Mouse (Mus musculus): ENCODE measurements around the gene Masp2. TPM values are rescaled to one million over a fixed set of nuclear protein-coding genes. Genes with fewer than 3 reads are reported as not detected.
A peak's percentile ranks its signal among the peaks of the same experiment; 100 is the strongest.

Masp2 gene
- total RNA-seq, 2 experiments from 2014 or later, result 1.6 to 1.7 TPM

DNA sequence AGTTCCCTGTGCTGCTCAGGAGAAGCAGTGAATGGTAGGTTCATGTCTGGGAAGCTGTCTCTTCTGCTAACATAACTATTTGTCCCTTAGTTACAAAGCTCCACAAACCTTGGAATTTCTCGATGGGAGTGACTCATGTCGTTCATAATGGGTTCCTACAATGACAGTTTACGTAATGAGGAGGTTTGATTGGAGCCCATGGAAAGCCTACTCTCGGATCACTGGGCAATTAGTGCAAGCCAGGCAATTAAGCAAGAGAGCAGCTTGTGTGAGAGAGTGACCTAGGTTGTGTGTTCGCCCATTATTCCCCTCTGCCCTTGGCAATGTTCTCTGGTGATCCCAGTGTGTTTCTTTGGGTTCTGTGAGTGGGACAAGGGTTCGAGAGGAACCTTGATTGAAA is 6.4 kb upstream of the Masp2 start:
- DNase-seq (ENCODE audit: extremely low spot score in 1 of 2, low spot score in 2 of 2), result no peak
- intact Hi-C loops (cut with DNase I), result no loop called here

DNA sequence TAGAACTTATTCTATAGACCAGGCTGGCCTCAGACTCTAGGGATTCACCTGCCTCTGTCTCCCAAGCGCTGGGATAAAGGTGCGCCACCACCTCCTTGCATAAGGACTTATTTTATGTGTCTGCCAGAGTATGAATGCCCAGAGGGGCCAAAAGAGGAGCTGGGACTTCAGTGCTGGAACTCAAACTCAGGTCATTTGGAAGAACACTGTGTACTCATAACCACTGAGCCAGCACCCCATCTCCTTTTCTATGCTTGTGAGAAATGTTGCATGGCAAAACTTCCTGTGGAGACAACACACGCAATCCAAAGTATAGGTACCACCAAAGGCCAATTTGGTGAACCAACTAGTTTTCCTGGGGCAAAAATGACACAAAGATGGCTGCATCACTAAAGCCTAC is 5.6 kb upstream of the Masp2 start:
- no peak for DNase-seq (ENCODE audit: extremely low spot score in 1 of 2, low spot score in 2 of 2)
- intact Hi-C loops (cut with DNase I), result no loop called here

- no peak for DNase-seq (ENCODE audit: extremely low spot score in 1 of 2, low spot score in 2 of 2)
- intact Hi-C loops (cut with DNase I), result no loop called here
Measured at GRCm38 (mm10) chr4:148598826-148599225, 3.5 kb upstream of the Masp2 start.

GRCm38 (mm10) chr4:148600316-148600715 is 2.0 kb upstream of the Masp2 start:
- intact Hi-C loops (cut with DNase I), result no loop called here
- DNase-seq (ENCODE audit: extremely low spot score in 1 of 2, low spot score in 2 of 2), result no peak

GRCm38 (mm10) chr4:148601871-148602270 is 483 bp upstream of the Masp2 start:
- no peak for DNase-seq (ENCODE audit: extremely low spot score in 1 of 2, low spot score in 2 of 2)
- intact Hi-C loops (cut with DNase I), result no loop called here

GRCm38 (mm10) chr4:148603376-148604139 is 1.2 kb downstream of the Masp2 start:
- intact Hi-C loops (cut with DNase I), result no loop called here
- DNase-seq (ENCODE audit: extremely low spot score in 1 of 2, low spot score in 2 of 2), result no peak

DNA sequence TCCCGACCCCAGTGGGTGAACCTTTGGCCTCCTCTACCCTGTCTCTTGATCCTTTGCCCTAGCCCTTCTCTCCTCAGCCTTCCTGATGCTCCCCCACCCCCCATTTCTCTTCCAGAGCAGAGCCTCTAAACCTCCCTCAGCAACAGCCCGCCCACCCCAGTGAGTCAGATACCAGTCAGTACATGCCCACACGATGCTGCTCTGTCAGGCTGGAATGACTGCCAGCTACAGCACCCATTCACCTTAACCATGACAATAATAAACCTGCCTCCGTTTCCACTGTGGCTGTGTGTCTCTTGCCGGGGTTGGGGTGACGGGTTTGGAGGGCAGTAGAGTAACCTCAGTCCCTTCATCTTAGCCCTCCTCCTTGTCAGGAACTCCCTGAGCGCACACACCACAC is 1.8 kb downstream of the Masp2 start:
- intact Hi-C loops (cut with DNase I), result no loop called here
- no peak for DNase-seq (ENCODE audit: extremely low spot score in 1 of 2, low spot score in 2 of 2)

DNA sequence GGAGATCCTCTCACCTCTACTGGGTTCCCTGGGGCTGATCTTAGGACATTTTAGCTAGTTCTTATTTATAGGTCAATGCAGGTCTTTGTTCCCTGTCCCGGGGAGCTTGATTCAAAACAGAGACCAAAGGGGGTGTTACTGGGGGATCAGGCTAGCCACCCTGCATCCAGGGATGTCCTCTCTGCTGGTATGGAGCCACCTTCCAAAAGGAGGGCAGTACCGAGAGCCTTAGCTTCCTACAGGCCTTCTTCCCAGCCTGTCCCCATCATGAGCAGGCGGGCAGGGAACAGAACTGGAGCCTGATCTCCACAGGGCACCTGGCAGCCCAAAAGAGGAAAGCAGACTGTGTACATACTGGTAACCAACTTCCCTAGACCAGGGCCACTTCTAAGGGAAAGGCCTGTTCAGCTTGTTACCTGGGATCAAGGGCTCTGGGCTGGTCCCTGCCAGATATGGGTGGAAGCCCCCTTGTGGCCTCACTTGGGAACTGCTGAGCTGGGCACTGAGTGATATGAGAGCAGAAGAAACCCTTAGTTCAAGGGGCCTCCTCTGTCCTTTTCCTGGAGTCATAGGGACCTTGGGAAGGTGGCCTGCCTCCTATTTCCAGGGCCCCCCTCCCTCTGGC is 2.3 kb downstream of the Masp2 start:
- intact Hi-C loops (cut with DNase I), result no loop called here

GRCm38 (mm10) chr4:148607758-148608157 is 5.4 kb downstream of the Masp2 start:
- DNase-seq (ENCODE audit: extremely low spot score in 1 of 2, low spot score in 2 of 2), result peak in 1 of 2 experiments; percentile 85
- intact Hi-C loops (cut with DNase I), result no loop called here

More for the DNA sequence above, 2.3 kb downstream of the Masp2 start:
- DNase-seq (ENCODE audit: extremely low spot score in 1 of 2, low spot score in 2 of 2), result peak in 1 of 2 experiments; percentile 73

DNA sequence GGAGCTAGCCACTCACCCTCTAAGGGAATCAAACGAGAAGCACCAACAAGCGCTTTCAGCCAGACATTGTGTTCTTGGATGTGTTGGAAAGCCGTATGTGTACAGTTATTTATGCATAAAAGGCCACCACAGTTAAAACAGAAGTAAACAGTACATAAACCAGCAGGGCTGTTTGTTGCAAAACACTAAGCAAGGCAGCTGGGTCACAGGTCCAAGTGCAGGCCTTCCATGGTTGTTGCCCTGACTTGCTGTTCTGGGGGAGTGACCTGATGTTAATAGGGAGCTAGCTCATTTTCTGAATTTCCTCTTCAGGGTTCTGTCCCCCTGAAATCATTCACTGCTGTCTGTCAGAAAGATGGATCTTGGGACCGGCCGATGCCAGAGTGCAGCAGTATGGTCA is 7.5 kb downstream of the Masp2 start:
- no peak for DNase-seq (ENCODE audit: extremely low spot score in 1 of 2, low spot score in 2 of 2)
- intact Hi-C loops (cut with DNase I), result no loop called here

GRCm38 (mm10) chr4:148610631-148611364 is 8.4 kb downstream of the Masp2 start:
- DNase-seq (ENCODE audit: extremely low spot score in 1 of 2, low spot score in 2 of 2), result no peak
- intact Hi-C loops (cut with DNase I), result no loop called here

- intact Hi-C loops (cut with DNase I), result no loop called here
- DNase-seq (ENCODE audit: extremely low spot score in 1 of 2, low spot score in 2 of 2), result no peak
Measured at GRCm38 (mm10) chr4:148612557-148612956, 10.2 kb downstream of the Masp2 start.

DNA sequence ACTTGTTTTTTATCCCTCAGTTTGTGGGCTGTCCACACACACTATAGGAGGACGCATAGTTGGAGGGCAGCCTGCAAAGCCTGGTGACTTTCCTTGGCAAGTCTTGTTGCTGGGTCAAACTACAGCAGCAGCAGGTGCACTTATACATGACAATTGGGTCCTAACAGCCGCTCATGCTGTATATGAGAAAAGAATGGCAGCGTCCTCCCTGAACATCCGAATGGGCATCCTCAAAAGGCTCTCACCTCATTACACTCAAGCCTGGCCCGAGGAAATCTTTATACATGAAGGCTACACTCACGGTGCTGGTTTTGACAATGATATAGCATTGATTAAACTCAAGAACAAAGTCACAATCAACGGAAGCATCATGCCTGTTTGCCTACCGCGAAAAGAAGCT is 11.4 kb downstream of the Masp2 start:
- no peak for DNase-seq (ENCODE audit: extremely low spot score in 1 of 2, low spot score in 2 of 2)
- intact Hi-C loops (cut with DNase I), result no loop called here

GRCm38 (mm10) chr4:148619805-148620204 is 17.5 kb downstream of the Masp2 start:
- intact Hi-C loops (cut with DNase I), result loop anchor here (5.0 kb wide), 1 partner anchor 58 kb away; no protein-coding TSS in a partner anchor
- DNase-seq (ENCODE audit: extremely low spot score in 1 of 2, low spot score in 2 of 2), result no peak

DNA sequence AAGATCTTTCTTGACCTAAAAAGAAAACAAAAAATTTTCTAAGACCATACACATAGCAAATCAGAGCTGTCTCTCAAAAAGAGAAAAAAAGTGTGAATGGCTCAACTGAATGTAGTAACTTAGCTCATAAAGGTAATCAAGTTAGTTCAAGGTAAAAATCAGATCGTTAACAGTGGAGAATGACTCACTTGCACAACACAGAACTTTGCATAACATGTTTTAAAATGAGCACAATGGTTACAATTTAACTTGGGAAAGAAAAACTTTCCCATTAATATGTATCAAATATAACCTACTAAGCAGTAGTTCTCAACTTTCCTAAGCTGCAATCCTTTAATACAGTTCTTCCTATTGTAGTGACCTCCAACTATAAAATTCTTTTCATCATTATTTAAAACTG is 18.4 kb downstream of the Masp2 start:
- intact Hi-C loops (cut with DNase I), result no loop called here
- no peak for DNase-seq (ENCODE audit: extremely low spot score in 1 of 2, low spot score in 2 of 2)

DNA sequence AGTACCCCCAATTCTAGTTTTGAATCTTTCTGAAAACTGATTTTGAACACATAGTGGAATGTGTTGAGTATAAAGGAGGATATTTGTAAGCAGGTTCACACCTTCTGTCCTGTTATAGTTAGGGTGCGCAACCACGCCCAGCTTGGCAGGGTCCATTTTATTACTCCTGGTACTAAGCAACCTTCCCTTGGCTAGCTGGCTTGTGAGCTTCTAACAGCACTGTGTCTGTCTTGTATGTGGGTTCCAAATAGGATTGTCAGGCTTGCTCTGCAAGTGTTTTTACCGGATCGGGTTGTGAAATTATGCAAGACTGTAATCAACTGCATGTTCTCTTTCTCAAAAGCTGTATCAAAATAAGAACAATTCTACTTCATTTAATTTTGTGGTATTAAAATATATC is 20.1 kb downstream of the Masp2 start:
- intact Hi-C loops (cut with DNase I), result no loop called here
- no peak for DNase-seq (ENCODE audit: extremely low spot score in 1 of 2, low spot score in 2 of 2)

GRCm38 (mm10) chr4:148623609-148624008 is 21.3 kb downstream of the Masp2 start:
- intact Hi-C loops (cut with DNase I), result no loop called here

DNA sequence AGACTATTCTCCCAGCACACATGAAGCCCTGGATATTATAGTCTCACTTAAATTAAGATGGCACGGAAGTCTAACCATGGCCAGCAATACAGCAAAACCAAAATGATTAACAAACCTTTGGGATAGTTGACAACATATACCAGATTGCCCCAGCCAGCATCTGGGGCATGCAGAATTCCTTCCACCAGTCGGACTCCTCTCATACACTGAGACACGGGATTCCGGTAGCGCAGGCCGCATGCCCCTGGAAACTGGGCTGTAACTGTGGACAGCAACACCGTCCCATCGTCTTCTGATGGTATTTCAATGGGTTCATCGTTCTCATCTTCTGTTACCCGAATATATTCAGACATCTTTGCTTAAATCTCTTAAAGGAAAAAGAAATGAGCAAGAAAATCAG is 22.7 kb downstream of the Masp2 start:
- DNase-seq (ENCODE audit: extremely low spot score in 1 of 2, low spot score in 2 of 2), result no peak
- intact Hi-C loops (cut with DNase I), result no loop called here

More at GRCm38 (mm10) chr4:148623609-148624008, 21.3 kb downstream of the Masp2 start:
- DNase-seq (ENCODE audit: extremely low spot score in 1 of 2, low spot score in 2 of 2), result no peak

DNA sequence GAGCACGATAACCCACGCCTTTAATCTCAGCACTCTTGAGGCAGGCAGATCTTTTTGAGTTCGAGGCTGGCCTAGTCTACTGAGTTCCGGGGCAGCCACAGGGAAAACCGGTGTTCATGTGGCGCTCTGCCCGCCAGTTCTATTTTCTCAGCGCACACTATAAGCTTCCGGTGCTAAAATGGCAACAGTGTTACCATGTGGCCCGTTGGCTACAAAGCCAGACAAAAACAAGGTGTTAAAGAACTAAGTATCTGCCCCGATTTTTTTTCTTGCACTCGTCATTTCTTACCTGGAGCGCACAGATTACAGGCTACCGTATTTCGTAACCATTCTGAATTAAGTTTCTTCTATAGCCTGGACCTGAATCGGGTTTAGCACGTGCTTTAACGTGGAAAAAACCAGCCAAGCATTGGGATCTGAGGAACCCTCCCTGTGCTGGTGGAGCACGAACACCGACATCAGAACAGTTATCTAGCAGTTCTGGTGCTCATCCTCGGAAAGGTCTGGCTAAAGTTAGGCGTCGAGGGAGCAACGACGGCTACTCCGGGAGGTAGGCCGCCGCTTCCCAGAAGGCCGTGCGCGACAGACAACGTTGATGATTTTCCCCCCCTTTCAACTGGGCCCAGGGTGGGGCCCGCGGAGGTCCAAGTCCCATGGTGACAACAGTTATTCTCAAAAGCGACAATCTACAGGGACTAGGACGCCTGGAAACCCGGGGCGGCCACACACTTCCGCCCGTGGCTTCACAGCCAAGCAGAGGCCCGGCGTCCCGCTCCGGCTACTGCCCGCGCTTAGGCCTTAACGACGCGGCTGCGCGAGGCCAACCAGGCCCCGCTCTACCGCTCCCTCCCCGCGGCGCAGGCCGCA is 23.6 kb downstream of the Masp2 start:
- peak in 1 of 2 experiments; percentile 63 for DNase-seq (ENCODE audit: extremely low spot score in 1 of 2, low spot score in 2 of 2)
- intact Hi-C loops (cut with DNase I), result no loop called here
